Mouse (Mus musculus): ENCODE data around the gene Olfr92. TPM values are rescaled to one million over a fixed set of nuclear protein-coding genes. Genes with fewer than 3 reads are reported as not detected.
"Not testable (repeated sequence)": the region's sequence is repeated elsewhere in the genome, so short reads cannot be mapped to it uniquely, and the experiment has no call there.

Olfr92 gene
- total RNA-seq (2015; ENCODE audit: low replicate concordance), result not detected in 2 replicates
- total RNA-seq (2017; ENCODE audit: low replicate concordance), result not detected in 2 replicates

GRCm38 (mm10) chr17:37119988-37120387 is at the start of gene Olfr92:
Gene Olfr92 (minus strand): TSS chr17:37120088.
- no peak for ATAC-seq (replicated peaks; ENCODE audit: low FRiP score, poor library complexity, severe bottlenecking)

- ATAC-seq (replicated peaks; ENCODE audit: low FRiP score, poor library complexity, severe bottlenecking), result no peak
These were observed 41.5 kb upstream of the Olfr92 start, which contains the start of gene Olfr93 for GRCm38 (mm10) chr17:37161394-37161793. Gene Olfr93 (minus strand): TSS chr17:37161494.

GRCm38 (mm10) chr17:37131366-37131765 is 11.5 kb upstream of the Olfr92 start:
- ATAC-seq (replicated peaks; ENCODE audit: low FRiP score, poor library complexity, severe bottlenecking), result not testable (repeated sequence)

- no peak for ATAC-seq (replicated peaks; ENCODE audit: low FRiP score, poor library complexity, severe bottlenecking)
These were observed 21.7 kb downstream of the Olfr92 start, which contains the start of gene Olfr91 for GRCm38 (mm10) chr17:37098178-37098577. Gene Olfr91 (minus strand): TSS chr17:37098278.

GRCm38 (mm10) chr17:37093289-37093688 is 26.6 kb downstream of the Olfr92 start:
- no peak for ATAC-seq (replicated peaks; ENCODE audit: low FRiP score, poor library complexity, severe bottlenecking)

- no peak for ATAC-seq (replicated peaks; ENCODE audit: low FRiP score, poor library complexity, severe bottlenecking)
These were observed 27.7 kb downstream of the Olfr92 start for GRCm38 (mm10) chr17:37092198-37092597.

GRCm38 (mm10) chr17:37088399-37088798 is 31.5 kb downstream of the Olfr92 start, which contains the start of gene Olfr90:
Gene Olfr90 (minus strand): TSS chr17:37088499.
- ATAC-seq (replicated peaks; ENCODE audit: low FRiP score, poor library complexity, severe bottlenecking), result no peak

- no peak for ATAC-seq (replicated peaks; ENCODE audit: low FRiP score, poor library complexity, severe bottlenecking)
These were observed 34.3 kb downstream of the Olfr92 start for GRCm38 (mm10) chr17:37085545-37085944.

GRCm38 (mm10) chr17:37084632-37085031 is 35.3 kb downstream of the Olfr92 start:
- ATAC-seq (replicated peaks; ENCODE audit: low FRiP score, poor library complexity, severe bottlenecking), result no peak

- ATAC-seq (replicated peaks; ENCODE audit: low FRiP score, poor library complexity, severe bottlenecking), result no peak
These were observed 36.6 kb downstream of the Olfr92 start for GRCm38 (mm10) chr17:37083327-37083726.

GRCm38 (mm10) chr17:37081659-37082058 is 38.2 kb downstream of the Olfr92 start:
- no peak for ATAC-seq (replicated peaks; ENCODE audit: low FRiP score, poor library complexity, severe bottlenecking)

- no peak for ATAC-seq (replicated peaks; ENCODE audit: low FRiP score, poor library complexity, severe bottlenecking)
These were observed 39.8 kb downstream of the Olfr92 start for GRCm38 (mm10) chr17:37080119-37080518.

GRCm38 (mm10) chr17:37078990-37079389 is 40.9 kb downstream of the Olfr92 start:
- no peak for ATAC-seq (replicated peaks; ENCODE audit: low FRiP score, poor library complexity, severe bottlenecking)

GRCm38 (mm10) chr17:37078193-37078592 is 41.7 kb downstream of the Olfr92 start:
- no peak for ATAC-seq (replicated peaks; ENCODE audit: low FRiP score, poor library complexity, severe bottlenecking)

GRCm38 (mm10) chr17:37075766-37076165 is 44.1 kb downstream of the Olfr92 start:
- no peak for ATAC-seq (replicated peaks; ENCODE audit: low FRiP score, poor library complexity, severe bottlenecking)

GRCm38 (mm10) chr17:37075181-37075580 is 44.7 kb downstream of the Olfr92 start:
- ATAC-seq (replicated peaks; ENCODE audit: low FRiP score, poor library complexity, severe bottlenecking), result no peak

GRCm38 (mm10) chr17:37072730-37073276 is 47.1 kb downstream of the Olfr92 start:
- ATAC-seq (replicated peaks; ENCODE audit: low FRiP score, poor library complexity, severe bottlenecking), result no peak

GRCm38 (mm10) chr17:37072080-37072729 is 47.7 kb downstream of the Olfr92 start:
- ATAC-seq (replicated peaks; ENCODE audit: low FRiP score, poor library complexity, severe bottlenecking), result no peak

GRCm38 (mm10) chr17:37070121-37070520 is 49.8 kb downstream of the Olfr92 start:
- no peak for ATAC-seq (replicated peaks; ENCODE audit: low FRiP score, poor library complexity, severe bottlenecking)

- ATAC-seq (replicated peaks; ENCODE audit: low FRiP score, poor library complexity, severe bottlenecking), result no peak
These were observed 52.0 kb downstream of the Olfr92 start for GRCm38 (mm10) chr17:37067861-37068260.

GRCm38 (mm10) chr17:37065993-37066392 is 53.9 kb downstream of the Olfr92 start:
- no peak for ATAC-seq (replicated peaks; ENCODE audit: low FRiP score, poor library complexity, severe bottlenecking)

Measured in erythroblast, adult 5-6 weeks (primary cell).